Mouse (Mus musculus) intestine, postnatal 0 days (tissue): ENCODE results near the gene Diras1. TPM values are rescaled to one million over a fixed set of nuclear protein-coding genes. Genes with fewer than 3 reads are reported as not detected.

Experiments used
- ATAC-seq: fragments of 200-750 bp; cut with Nextera tagmentation; 2 replicates; pipeline ENCODE4 v1.8.0; 2017; ENCODE audit warnings: mild to moderate bottlenecking, moderate TSS enrichment, moderate library complexity
- H3K27ac ChIP-seq: fragments of 300-500 bp; sonication (generic); 2 replicates; pipeline ENCODE4 v1.5.1; 2014; ENCODE audit warnings: mild to moderate bottlenecking, low read depth, low read length, moderate library complexity
- H3K27me3 ChIP-seq: fragments of 300-500 bp; sonication (generic); replicated peaks from 2 replicates; pipeline ENCODE4 v1.6.1; 2014; ENCODE audit warnings: low read length, mixed read lengths; ENCODE audit not compliant: control insufficient read depth, insufficient read depth
- H3K36me3 ChIP-seq: fragments of 300-500 bp; sonication (generic); 2 replicates; pipeline ENCODE4 v1.6.1; 2014; ENCODE audit warnings: mild to moderate bottlenecking, moderate library complexity; ENCODE audit not compliant: control insufficient read depth, insufficient read depth
- H3K4me1 ChIP-seq: fragments of 300-500 bp; sonication (generic); replicated peaks from 2 replicates; pipeline ENCODE4 v1.6.1; 2014; ENCODE audit warnings: antibody characterized with exemption, low read length, mixed read lengths; ENCODE audit not compliant: control insufficient read depth, insufficient read depth
- H3K4me2 ChIP-seq: fragments of 300-500 bp; sonication (generic); replicated peaks from 2 replicates; pipeline ENCODE4 v1.6.1; 2014; ENCODE audit warnings: low read depth, mild to moderate bottlenecking, moderate library complexity
- H3K4me3 ChIP-seq: fragments of 300-500 bp; sonication (generic); 2 replicates; pipeline ENCODE4 v1.5.1; 2014; ENCODE audit warnings: low read depth, low read length
- H3K9ac ChIP-seq: fragments of 300-500 bp; sonication (generic); 2 replicates; pipeline ENCODE4 v1.6.1; 2014; ENCODE audit warnings: mild to moderate bottlenecking, low read depth, low read length
- H3K9me3 ChIP-seq: fragments of 300-500 bp; sonication (generic); 2 replicates; pipeline ENCODE4 v1.6.1; 2016; ENCODE audit warnings: mixed run types; ENCODE audit not compliant: control insufficient read depth
- CTCF ChIP-seq: sonication (generic); IDR thresholded peaks from 2 replicates; pipeline ENCODE4 v1.5.1; 2016; ENCODE audit warnings: low read depth, mild to moderate bottlenecking, control low read depth, antibody characterized with exemption, moderate library complexity
- WGBS: fragments of 180-500 bp; shearing (Covaris S2); extraction: QIAGEN DNeasy Blood & Tissue Kit; methylation state at CpG from one replicate; pipeline ENCODE4 v1.1.7; 2014; 5-methylcytosine and 5-hydroxymethylcytosine counted together
- polyA plus RNA-seq: library from polyadenylated mRNA; unstranded; fragments of >200 nt; fragmentation: Nextera tagmentation; extraction: Ambion mirVana; gene quantifications from 2 replicates; pipeline ENCODE4 v1.2.1, GENCODE M21; 2015

Gene Diras1
- polyA plus RNA-seq, 1 experiment from 2014 or later: 0.91 TPM

DNA sequence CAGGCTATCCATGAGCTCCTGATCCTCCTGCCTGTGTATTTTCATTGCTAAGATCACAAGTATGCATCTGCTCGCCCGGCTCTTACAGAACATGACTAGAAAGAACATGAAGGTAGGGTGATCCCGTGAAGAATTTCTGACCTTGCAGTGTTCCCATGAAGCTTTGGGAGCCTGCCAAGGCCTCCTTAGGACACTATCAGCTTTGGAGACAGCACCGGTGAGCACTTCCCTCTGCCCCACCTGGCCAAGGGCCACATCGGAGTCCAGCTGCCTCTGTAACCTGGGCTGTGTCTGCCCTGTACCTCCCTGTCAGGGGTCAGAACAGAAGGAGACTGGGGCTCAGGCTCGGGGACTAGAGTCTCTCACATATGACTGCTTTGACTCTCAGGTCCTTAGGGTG, 38.7 kb downstream of the Diras1 start:
- 41% methylated on average over 6 of the region's 6 CpGs for WGBS

DNA sequence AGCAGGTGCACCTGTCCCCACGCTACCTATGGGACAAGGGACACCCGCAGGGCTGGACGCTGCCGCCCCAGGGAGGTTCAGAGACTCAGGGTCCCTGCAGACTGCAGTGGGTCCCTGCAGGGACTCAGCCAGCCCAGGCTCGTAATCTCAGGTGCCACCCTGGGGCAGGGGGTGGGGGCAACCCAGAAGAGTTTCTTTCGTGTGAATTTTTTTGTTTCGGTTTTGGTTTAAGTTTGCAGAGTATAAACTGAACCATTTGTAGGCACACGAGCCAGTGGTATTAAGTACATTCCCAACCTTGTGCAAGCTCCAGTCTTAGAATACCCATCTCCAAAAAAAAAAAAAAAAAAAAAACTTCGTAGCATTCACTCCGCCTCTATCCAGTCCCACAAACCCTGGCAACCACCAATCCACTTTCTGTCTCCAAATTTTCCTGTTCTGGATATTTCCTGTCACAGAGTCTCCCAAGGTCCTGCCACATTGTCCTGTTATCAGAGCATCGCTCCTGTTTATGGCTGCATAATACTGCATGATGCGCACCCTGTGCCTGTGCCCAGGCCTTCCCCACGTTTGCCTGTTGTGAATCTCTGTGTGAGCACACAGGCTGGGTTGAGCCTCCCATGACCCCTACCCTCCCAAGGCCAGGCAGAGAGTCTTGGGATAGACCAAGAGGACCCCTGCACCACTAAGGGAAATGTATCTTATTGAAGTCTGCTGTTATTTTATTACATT, 39.3 kb downstream of the Diras1 start:
- no peaks in the 10 kb centered on the region for H3K36me3 ChIP-seq
- no peaks in the 10 kb centered on the region for H3K27me3 ChIP-seq
- no peak for TF ChIP-seq CTCF
- 24% methylated on average over 13 of the region's 13 CpGs for WGBS
- peak overlapping the region; percentile 37; the same call in 1 of the 2 replicates for H3K27ac ChIP-seq
- H3K9ac ChIP-seq: peak overlapping the region; percentile 35
- H3K4me1 ChIP-seq: peaks cover 2% of the 10 kb centered on the region; the same call in 1 of the 2 replicates
- ATAC-seq: peak; percentile 14
- peak overlapping the region; percentile 47 for H3K4me3 ChIP-seq
- no peaks in the 10 kb centered on the region for H3K9me3 ChIP-seq
- peak overlapping the region; percentile 84 for H3K4me2 ChIP-seq

More for the DNA sequence above, 38.7 kb downstream of the Diras1 start:
- H3K4me3 ChIP-seq: no peak overlapping the region
- no peak for TF ChIP-seq CTCF
- no peaks in the 10 kb centered on the region for H3K36me3 ChIP-seq
- H3K27ac ChIP-seq: no peak overlapping the region; the same call in 1 of the 2 replicates
- no peaks in the 10 kb centered on the region for H3K27me3 ChIP-seq
- no peak overlapping the region for H3K9ac ChIP-seq
- H3K9me3 ChIP-seq: no peaks in the 10 kb centered on the region
- ATAC-seq: peak; percentile 15; the same call in 1 of the 2 replicates
- H3K4me1 ChIP-seq: peaks cover 2% of the 10 kb centered on the region; the same call in 1 of the 2 replicates
- no peak overlapping the region for H3K4me2 ChIP-seq

DNA sequence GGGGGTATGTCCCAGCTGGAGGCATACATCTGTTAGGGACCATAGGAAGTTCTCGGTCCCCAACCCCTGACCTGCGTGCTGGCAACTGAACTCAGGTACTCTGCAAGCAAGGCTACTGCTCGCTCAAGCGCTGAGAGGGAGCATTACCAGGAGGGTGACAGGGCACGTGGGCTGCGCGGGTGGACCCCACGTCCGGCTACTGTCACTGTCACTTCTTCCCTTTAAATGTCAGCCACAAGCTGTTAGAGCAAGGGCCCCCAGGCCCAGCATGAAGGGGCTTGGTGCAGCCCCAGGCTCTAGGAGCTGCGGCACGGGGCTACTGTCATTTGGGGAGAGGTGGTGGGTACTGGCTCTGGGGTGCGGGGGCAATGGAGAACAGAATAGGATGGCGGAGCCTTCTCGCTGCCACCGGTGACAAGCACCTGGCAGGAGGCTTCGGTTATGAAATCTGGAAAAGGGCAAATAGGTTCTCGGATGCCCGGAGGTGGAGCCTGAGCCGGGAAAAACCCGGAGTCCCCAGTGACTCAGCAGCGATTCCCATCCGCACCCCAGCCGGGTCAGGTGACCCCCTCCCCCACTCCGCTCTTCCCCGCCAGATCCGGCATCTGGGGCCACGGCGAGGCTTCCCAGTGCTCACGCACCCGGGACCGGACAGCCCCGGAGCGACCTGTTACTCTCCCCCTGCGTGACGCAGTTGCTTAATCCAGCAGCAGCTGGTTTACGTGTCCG, 40.1 kb downstream of the Diras1 start:
- WGBS: 13% methylated on average over 37 of the region's 37 CpGs
- Histone ChIP-seq H3K4me2 (peak overlapping the region; percentile 84), H3K4me3 (peak overlapping the region; percentile 47), H3K9me3 (no peaks in the 10 kb centered on the region), H3K4me1 (peaks cover 2% of the 10 kb centered on the region; the same call in 1 of the 2 replicates), H3K27me3 (no peaks in the 10 kb centered on the region), H3K36me3 (no peaks in the 10 kb centered on the region), H3K27ac (peak overlapping the region; percentile 37; the same call in 1 of the 2 replicates), H3K9ac (peak overlapping the region; percentile 35)
- peak; percentile 37 for ATAC-seq
- TF ChIP-seq CTCF: no peak

GRCm38 (mm10) chr10:80984223-80984622, 41.2 kb downstream of the Diras1 start:
- WGBS: 87% methylated on average over 12 of the region's 12 CpGs
- no peaks in the 10 kb centered on the region for H3K9me3 ChIP-seq

GRCm38 (mm10) chr10:80982381-80982780, 43.1 kb downstream of the Diras1 start:
- peak overlapping the region; percentile 30 for H3K27ac ChIP-seq
- no peak overlapping the region for H3K9ac ChIP-seq
- no peak for TF ChIP-seq CTCF
- H3K4me3 ChIP-seq: no peak overlapping the region
- H3K27me3 ChIP-seq: no peaks in the 10 kb centered on the region
- no peaks in the 10 kb centered on the region for H3K36me3 ChIP-seq
- 26% methylated on average over 4 of the region's 4 CpGs for WGBS
- peak; percentile 65 for ATAC-seq
- peak overlapping the region; percentile 48 for H3K4me2 ChIP-seq
- peaks cover 2% of the 10 kb centered on the region; the same call in 1 of the 2 replicates for H3K4me1 ChIP-seq
- no peaks in the 10 kb centered on the region for H3K9me3 ChIP-seq

More at GRCm38 (mm10) chr10:80984223-80984622, 41.2 kb downstream of the Diras1 start:
- no peak overlapping the region for H3K9ac ChIP-seq
- no peak overlapping the region for H3K4me2 ChIP-seq
- H3K4me3 ChIP-seq: no peak overlapping the region
- H3K36me3 ChIP-seq: no peaks in the 10 kb centered on the region
- peaks cover 2% of the 10 kb centered on the region; the same call in 1 of the 2 replicates for H3K4me1 ChIP-seq
- H3K27me3 ChIP-seq: no peaks in the 10 kb centered on the region
- TF ChIP-seq CTCF: no peak
- no peak overlapping the region for H3K27ac ChIP-seq
- no peak for ATAC-seq

DNA sequence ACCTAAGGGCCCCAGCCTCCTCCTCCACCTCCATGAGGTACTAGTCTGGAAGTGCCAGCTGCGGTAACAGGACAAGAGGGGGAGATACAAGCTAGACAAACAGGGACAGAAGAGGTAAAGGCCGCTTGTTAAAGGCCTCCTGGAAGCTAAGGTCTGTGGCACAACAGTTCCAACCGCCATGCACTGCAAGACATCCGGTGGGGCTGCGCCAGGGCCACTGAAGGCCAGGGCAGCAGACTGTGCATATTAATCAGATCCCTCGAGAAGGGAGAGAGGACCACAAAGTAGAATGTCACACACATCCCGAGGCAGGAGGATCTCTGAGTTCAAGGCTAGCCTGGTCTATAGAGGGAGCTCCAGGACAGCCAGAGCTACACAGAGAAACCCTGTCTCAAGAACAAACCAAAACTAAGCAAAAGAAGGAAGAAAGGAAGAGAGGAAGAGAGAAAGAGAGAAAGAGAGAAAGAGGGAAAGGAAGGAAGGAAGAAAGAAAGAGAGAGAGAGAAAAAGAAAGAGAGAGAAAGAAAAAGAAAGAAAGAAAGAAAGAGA, 43.8 kb downstream of the Diras1 start:
- peak; percentile 56 for TF ChIP-seq CTCF
- Histone ChIP-seq H3K27ac (no peak overlapping the region), H3K27me3 (no peaks in the 10 kb centered on the region), H3K9me3 (no peaks in the 10 kb centered on the region), H3K4me2 (no peak overlapping the region), H3K36me3 (no peaks in the 10 kb centered on the region), H3K4me1 (peaks cover 2% of the 10 kb centered on the region; the same call in 1 of the 2 replicates), H3K9ac (no peak overlapping the region), H3K4me3 (no peak overlapping the region)
- WGBS: 60% methylated on average over 7 of the region's 7 CpGs
- no peak for ATAC-seq
